Mouse (Mus musculus): Measurements from ENCODE around the gene Kifap3. TPM values are rescaled to one million over a fixed set of nuclear protein-coding genes. Genes with fewer than 3 reads are reported as not detected.

Gene Kifap3
- total RNA-seq, 2 experiments from 2014 or later = 183 to 193 TPM

GRCm38 (mm10) chr1:163958036-163958435 lies 178.7 kb downstream of the Kifap3 start:
- no peak for DNase-seq (ENCODE audit: extremely low spot score in 1 of 2, low spot score in 1 of 2)

- DNase-seq (ENCODE audit: extremely low spot score in 1 of 2, low spot score in 1 of 2) = no peak
Observed at GRCm38 (mm10) chr1:163964008-163964689, 184.8 kb downstream of the Kifap3 start.

Other genes starting within 250 kb of the Kifap3 start
- gene Mettl11b, start 54.4 kb upstream of the Kifap3 start, total RNA-seq (2021) = 1 to 10 TPM; 4.3 to 4.7 TPM
- 10 to 100 TPM; 18.3 to 23.5 TPM for gene Scyl3, start 149.5 kb downstream of the Kifap3 start, total RNA-seq (2021)
- gene BC055324, start 215.2 kb downstream of the Kifap3 start, total RNA-seq (2021) = 1 to 10 TPM in 1 of 2 experiments, under 1 TPM in 1; 0.70 to 2.0 TPM
- gene Mettl18, start 215.3 kb downstream of the Kifap3 start, total RNA-seq (2021) = 1 to 10 TPM; 5.9 to 6.2 TPM